Mouse (Mus musculus) testis, postnatal 14 days (tissue): ENCODE data around the gene Errfi1.
A peak's percentile ranks its signal among the peaks of the same experiment; 100 is the strongest.
"Not testable (repeated sequence)": the region's sequence is repeated elsewhere in the genome, so short reads cannot be mapped to it uniquely, and the experiment has no call there.

Source experiments
- DNase-seq: peaks from one replicate; pipeline ENCODE4 v3.0.0; 2021; ENCODE audit warnings: low spot score

The Errfi1 gene

DNA sequence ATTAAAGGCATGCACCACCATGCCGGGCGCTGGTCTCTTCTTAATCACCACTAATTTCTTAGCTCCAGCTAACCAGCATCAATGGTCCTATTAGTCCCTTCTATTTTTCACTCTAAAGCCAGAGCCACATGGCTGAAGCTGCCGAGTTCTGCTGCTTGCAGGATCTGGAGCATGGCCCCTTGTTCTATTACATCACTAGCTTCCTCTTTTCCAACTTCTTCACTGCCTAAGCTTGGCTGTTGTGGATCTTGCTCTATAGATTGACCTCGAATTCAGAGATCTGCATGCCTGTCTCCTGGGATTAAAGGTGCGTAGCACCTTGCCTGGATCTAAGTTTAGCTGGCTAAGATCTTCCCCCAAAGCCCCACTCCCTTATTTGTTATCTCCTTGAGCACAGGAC lies 28.9 kb downstream of the Errfi1 start:
- no peak for DNase-seq

DNA sequence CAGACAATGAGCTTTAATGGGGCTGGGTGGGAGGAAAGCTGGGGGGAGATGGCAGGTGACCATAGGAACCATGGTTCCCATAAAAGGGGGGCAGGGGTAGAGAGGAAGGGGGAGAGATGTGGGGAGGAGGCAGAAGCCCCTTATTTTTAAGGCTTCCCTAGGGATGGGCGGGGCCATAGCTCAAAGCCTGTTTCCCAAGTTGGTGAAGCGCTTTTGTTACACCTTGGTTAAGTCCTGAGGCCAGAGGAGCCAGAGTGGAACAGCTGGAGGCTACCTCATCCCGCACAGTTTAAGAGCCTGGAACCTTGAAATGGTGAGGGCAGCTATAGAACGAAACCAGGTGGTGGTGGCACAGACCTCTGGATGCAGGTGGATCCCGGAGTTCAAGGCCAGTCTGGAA lies 34.2 kb downstream of the Errfi1 start:
- DNase-seq: peak; percentile 51

DNA sequence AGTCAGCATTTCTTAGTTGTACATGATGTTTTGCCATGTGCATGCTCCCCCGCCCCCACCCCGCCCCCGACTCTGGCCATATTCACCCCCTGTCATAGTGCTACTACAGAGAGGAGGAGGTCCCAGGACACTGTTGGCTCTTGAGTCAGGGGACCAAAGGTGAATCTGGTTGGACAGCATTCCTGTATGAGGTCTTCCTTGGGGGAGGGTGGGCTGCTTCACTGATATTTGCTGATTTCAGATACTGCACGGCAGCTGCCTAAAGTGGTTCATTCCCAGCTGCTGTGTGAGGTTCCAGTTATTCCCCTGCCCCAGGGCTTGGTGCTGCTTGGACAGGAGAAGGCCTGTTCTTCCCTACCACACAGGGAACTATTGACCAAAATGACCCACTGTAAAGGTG lies 34.8 kb downstream of the Errfi1 start:
- DNase-seq: no peak

DNA sequence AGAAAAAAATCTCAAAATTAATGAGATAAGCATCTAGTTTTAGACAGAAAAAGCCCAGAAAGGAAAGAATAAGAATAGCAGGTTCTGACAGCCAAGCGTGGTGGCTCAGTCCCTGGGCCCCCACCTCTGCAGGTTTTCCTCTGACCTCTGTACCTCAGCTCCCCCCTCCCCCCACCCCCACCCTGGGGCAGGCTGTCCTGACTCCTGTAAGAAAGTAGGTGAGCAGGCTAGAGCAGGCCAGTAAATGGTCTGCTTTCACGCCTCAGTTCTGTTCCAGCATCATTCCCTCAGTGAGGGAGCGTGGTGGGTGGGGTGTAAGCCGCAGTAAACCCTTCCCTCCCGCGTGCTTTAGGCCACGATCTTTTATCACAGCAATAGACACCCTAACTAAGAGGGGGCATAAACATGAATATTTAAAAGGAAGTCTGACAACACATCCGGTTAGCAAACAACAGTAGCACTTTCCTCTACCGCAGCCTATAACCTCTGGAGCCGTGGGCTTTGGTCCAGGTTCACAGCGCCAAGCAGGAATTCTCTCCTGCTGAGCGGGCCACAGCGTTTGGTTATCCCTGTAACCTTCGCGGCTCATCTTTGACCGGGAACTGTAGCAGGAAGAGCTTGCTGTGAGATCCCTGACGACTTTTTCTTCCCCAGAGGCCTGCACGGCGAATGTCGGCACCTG lies 35.7 kb downstream of the Errfi1 start:
- no peak for DNase-seq

DNA sequence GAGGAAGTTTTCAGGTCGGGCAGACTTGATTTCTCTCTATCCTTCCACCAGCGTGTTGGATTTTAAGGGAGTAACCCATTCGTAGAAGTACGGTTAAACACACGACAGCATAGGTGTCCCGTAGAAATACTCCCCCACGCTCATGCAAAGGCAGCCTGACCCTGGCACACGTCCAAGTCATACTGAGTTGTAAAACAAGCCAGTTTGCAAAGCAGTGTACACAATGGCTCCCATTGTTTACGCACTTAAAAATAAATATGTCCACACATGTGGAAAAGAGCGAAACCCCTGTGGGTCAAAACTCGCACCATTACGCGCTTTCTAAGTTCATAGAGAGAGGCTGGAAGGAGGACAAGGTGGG lies 36.2 kb downstream of the Errfi1 start:
- DNase-seq: no peak

DNA sequence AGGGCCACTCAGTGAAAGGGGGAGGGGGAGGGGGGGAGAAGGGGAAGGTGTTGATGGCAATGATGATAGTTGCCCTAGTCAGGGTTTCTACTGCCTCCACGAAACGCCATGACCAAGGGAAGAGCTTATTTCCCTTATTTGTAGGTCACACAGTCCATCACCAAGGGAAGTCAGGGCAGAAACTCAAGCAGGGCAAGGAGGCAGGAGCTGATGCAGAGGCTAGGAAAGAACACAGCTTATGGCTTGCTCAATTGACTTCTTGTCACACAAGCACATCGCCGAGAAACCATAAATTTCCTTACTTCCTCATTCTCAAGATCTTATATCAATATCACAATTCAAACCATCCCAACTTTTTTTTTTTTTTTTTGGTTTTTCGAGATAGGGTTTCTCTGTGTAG lies 37.6 kb downstream of the Errfi1 start:
- no peak for DNase-seq

DNA sequence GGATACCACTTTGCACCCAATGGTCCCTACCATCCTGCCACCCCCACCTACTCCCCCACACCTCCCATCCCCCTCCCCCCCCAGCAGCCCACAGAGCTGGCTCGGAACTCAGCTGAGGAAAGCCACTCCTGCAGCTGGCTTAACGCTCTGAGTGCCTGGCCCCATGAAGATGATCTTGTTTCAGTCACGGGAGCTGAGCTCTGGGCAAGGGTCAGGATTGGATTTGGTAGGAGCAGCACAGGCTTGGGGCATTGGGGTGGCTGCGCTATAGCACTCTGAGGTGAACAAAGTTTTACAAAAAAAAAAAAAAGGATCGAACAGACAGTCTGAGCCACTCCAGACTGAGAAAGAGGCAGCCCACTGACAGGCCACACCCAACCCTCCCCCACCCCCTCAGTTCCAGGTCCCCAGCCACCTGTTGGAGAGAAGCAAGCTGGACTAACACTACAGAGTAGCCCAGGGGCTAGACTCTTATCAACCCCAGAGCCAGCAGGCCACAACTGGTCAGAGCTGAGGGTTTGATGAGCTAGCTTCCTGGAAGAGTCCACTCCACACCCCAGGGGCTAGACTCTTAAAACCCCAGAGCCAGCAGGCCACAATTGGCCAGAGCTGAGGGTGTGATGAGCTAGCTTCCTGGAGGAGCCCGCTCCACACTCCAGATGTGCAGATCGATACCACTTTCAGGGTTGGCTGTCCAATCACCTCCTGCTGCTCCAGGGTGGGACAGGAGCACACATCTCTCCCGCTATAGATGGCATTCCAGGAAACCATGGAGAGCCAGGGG lies 41.2 kb downstream of the Errfi1 start:
- no peak for DNase-seq

DNA sequence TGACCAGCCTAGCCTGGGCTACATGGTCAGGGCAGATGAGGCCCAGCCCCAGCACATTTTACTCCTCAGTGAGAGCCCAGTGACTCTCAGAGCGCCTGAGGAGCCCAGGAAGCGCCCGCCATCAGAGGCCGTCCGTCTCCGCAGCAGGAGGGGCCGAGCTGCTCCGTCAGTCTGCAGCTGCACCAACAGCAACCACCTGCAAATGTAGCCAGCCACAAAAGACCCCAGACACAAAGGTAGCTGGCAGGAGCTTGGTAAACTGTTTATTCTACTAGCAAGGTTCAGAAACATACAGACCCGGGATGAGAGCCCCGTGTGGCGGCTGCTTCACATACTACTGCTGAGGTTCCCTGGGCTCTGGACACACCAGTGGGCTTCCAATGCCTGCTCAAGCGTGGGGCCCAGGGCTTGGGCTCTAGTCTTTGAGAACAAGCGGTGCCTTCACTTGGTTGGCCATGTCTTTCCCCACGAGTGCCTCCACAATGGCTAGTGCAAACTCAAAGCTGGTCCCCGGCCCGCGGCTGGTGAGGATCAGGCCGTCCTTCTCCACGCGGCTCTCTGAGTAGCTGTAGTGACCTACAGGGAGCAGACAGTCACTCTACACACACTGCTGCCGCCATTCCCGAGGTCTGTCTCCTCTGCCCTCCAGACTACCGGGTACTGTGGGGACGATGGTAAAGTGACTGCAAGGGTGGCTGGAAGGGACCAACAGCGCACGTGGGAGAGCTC lies 43.3 kb downstream of the Errfi1 start:
- DNase-seq: no peak

DNA sequence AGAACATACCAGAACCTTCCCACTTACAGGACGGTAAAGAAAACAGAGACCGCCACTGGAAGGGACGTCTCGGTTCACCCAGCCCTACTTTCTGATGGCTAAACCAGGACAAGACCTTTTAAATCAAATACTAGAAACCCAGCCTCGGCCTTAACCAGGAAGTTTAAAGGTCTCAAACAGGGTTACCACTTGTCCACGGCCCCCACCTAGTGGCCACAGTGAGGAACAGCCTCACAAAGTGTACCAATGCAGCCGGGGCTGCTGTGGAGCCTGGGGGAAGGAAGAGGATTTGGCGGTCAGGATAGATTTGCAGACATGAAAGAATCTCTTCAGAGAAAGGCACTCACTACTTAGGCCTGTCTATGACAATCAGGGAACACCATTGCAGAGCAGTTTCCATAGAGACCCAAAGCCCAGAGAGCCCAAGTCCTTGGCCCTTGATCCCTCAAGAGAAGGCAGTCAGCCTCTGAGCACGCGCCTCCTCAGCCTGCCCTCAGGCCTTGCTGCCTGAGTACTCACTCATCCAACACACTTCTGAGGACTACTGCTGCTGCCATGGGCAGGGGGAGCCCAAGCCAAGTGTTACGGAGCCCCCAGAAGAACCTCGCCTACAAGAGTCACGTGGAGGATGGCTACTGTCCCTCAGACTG lies 45.1 kb downstream of the Errfi1 start:
- DNase-seq: no peak

DNA sequence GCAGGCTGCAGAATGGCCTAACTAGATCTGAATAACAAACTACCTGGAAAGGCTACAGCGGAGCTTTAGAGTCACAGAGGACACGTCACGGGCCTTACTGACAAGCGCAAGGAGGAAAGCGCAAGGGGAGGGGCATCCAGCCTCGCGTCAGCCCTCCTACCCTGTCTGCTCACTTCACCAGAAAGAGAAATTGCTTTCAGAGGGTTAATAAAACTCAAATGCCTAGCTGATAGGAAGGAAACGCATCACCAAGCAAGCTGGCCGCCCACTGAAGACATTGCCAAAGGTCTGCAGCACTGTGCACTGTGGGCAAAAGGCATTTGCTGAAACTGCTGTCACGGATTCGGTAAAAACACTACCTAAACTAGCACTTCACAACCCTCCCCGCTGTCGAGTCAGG lies 46.8 kb downstream of the Errfi1 start:
- DNase-seq: no peak

DNA sequence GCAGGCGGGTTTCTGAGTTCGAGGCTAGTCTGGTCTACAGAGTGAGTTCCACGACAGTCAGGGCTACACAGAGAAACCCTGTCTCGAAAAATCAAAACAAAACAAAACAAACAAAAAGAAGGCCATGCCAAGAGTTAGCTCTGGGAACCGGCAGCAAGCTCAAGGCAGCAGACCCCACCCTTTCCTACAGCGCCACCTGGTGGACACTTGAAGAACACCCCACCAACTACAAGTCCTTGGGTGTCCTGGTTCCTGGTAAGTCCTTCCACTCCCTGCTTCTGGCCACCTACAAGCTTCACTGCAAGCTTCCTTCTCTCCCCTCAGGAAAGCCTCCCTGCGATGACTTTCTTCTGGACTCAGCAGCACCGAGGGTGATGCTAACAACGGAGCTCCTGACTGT lies 47.9 kb downstream of the Errfi1 start:
- peak; percentile 74 for DNase-seq

DNA sequence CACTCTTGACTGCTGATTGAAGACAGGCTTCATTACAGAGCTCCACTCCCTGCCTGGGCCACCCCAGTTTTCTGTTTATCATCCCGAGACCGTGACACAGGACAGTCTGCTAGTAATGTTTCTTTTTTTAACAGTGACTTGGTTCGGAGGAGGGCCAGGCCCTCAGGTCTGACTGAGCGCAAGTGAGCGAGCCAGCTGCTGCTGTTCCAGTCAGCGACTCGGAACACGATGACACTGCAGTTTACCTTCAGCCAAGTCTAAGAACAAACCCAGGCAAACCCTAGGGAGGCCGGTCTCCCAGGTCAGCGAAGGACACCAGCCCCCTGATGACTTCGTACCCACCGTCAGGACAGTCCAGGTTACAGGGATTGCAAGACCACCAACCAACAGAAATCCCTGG lies 48.3 kb downstream of the Errfi1 start:
- DNase-seq: no peak

DNA sequence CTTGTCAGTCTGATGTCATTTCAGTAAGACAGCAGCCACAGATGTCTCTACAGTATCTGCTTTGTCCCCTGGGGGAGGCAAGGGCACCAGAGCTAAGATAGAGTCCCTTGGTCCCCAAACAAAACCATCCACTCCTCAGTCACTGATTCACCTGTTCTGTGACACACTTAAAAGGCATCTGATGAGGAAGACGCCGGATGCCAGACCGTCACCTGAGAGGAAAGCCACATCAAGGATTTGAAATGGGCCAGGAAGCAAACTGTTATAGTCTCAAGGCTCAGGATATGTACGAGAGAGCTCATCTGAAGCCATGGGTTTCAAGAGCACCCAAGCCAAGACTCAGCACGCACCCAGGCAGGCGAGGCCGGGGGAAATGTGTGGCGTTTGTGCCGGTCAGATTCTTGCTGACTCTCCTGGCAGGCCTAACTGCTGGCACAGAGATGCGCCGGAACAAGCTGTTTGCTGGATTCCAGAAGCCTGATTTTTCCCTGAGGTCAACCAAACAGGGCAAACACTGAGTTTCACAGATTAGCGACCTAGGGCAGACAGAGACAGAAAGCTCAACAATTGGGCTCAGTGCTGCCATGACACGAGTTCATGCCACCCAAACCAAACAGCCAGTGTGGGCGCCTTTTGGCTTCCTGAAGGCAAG lies 49.5 kb downstream of the Errfi1 start:
- no peak for DNase-seq

DNA sequence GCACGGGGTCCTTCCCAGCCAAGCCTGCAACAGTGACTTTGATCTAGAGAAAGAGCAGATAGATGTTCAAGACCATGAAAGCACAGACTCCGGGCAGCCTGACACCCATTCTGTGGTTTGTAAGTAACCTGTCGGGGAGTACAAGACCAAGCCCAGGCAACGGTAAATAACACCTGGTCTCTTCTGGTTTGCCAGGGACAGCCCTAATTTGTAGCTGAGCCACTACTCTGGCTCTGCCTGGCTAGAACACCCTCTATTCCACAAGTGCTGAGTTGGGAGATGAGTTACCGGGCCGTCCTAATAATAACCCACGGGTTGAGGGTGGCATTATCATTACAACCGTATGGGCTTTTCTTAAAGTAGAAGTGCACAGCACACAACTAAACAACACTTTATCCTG lies 53.4 kb downstream of the Errfi1 start:
- no peak for DNase-seq

DNA sequence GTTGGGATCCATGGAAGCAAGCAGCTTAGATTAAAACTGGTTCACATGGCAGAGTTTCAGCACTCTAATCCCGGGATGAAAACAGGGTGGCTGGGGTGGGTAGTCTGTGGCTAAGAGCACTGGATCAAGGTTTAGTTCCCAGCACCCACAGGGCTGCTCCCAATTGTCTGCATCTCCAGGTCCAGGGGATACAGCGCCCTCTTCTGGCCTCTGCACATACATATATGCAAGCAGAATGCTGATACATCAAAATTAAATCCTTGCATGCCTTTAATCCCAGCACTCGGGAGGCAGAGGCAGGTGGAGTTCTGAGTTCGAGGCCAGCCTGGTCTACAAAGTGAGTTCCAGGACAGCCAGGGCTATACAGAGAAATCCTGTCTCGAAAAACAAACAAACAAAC lies 54.8 kb downstream of the Errfi1 start:
- DNase-seq: not testable (repeated sequence)

DNA sequence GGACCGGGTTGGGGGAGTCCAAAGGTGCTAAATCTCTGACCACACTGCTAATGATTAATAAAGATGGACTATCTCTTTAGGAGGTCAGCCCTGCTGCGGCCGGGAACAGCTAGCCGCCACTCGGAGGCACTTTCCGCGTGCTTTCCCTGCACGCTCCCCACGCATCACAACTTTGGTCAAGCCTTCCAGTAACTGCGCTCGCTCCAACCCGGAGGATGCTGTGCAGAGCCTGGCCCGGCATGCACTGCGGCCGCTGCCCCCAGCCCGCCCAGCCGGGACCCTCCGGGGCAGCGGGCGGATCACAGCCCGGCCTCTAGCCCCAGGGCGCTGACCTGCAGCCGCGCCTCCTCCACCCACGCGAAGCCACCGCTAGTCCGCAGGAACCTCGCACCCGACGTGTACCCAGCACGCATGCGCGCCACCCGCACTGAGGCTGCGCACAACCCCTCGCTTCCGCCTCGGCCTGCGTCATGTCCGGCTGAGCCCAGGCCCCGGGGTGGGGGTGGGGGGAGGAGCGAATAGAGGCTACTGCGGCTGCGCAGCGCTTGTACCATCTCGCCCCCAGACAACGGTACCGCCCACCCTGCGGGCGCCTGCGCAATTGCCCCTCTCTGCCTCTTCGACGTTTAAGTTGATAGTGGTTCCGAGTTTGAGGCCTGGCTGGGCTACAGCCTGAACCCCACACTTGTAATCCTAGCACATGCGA lies 55.9 kb downstream of the Errfi1 start:
- DNase-seq: peak; percentile 99

DNA sequence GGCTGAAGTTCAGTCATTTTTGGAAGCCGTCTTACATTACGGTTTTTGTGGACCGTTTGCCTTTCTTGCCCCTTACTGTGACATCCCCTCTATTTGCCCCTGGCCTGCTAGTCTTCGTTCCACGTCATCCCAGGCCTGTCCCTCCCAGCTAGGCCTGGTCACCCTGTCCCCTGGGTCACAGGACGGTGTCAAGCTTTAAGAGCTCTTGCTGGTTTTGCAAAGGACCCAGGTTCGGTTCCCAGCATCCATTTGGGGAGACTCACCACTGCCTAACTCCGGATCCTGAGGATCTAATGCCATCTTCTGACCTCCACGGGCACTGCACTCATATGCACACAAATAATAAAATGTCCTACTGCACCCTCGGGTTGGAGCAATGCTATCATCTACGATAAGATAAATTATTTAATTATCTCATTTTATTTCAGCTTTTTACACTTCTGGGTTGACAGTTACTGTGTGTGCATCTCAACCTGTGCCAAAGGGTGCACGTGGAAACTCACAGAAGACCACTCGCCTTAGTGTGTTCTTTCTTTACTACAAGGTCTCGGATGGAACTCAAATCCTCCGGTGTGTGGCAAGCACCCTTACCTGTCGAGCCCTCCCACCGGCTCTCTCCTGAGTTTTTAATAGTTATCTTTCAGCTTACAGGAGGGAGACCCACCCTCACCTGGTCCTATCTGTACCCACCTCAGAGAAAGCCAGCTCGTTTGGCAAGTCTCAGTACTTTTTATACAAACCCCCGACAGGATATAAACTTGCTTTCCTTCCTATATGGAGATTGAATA lies 56.6 kb downstream of the Errfi1 start:
- DNase-seq: no peak

DNA sequence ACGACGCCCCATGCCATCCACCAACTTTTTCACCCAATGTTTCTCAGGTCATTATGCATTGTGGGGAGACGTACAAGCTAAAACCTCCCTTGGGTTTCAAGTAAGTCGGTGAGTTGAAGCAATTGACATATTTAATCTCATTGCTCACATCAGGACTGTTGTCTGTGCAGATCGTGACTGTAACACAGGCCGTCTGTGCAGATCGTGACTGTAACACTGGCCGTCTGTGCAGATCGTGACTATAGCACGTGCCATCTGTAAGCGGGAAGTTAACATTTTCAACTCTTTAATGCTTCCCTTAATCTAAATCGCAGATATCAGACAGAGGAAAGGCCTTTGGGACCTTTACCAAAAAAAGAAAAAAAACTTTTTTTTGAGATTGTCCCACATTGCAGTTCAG lies 60.0 kb downstream of the Errfi1 start:
- DNase-seq: no peak

DNA sequence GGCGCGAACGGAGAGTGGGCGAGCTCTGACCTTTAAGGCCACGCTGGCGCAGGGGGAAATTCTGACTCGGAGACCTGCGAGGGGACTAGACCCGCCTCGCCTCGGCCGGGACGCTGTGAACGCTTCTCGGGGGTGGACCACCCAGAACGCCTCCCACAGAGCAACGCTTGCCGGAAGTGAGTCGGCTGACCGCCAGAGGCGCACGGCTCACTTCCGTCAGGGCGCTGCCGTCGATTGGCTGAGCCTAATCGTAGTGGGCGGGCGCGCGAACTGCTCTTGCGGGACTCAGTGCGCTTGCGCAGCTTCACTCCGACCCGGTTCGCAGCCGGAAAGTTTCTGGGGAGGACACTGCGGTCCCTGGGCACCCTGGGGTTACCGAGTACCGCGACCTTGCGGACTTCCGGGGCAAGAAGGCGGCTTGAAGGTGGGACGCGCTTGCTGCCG lies 60.6 kb downstream of the Errfi1 start, which contains the start of the genes Park7 and Tnfrsf9:
Gene Park7, minus strand, starts transcription at position 148 of the 444 bp plus-strand sequence.
Gene Tnfrsf9, plus strand, starts transcription at position 273 of the 444 bp plus-strand sequence.
- peak; percentile 97 for DNase-seq

DNA sequence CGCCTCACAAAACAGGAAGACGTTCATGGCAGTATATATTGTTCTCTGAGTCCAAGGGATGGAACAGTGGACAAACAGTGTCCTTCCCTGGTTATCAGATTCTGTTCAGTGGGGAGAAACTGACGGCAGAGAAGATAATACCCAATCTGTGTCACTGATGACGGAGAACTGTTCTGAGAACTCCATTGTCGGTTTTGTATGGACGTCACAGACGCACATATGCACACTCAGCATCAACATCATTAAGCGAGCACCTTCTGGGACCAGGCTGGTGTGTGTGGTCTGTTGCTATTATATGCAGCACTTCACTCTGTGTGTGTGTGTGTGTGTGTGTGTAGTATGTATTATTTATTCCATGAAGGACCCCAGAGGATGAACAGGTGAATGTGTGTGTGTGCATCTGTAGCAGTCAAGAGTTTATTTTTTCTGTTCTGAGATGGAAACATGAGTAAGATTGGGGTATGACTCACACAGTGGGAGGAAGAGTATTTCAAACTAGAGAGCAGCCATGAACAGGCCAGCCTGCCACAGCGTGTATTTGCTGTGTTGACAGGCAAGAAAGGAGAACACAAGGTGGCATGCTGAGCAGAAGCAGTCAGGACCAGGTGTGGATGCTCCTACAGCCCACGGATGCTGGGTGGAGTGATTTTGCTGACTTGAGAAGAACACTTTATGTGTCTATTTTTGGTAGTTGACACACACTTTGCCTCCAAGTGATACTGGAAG lies 61.6 kb downstream of the Errfi1 start:
- no peak for DNase-seq
